Mouse (Mus musculus): ENCODE measurements around the gene Lmbr1l. TPM values are rescaled to one million over a fixed set of nuclear protein-coding genes. Genes with fewer than 3 reads are reported as not detected.
A peak's percentile ranks its signal among the peaks of the same experiment; 100 is the strongest.

Lmbr1l gene
- total and polyA plus RNA-seq, 3 experiments, result 23.4 to 30.4 (median 27.9) TPM

- TF ChIP-seq MAZ (IDR thresholded peaks at IDR 0.05; ENCODE audit: low read depth, low read length) (no peak), BHLHE40 (IDR thresholded peaks at IDR 0.05; ENCODE audit: low read depth, low read length) (peak; percentile 24; the same call in 1 of the 2 replicates), MYC (IDR thresholded peaks at IDR 0.05; ENCODE audit: low read depth, low read length) (0 out of 2 replicates have a peak, but pooled peaks have one; percentile 15)
- Histone ChIP-seq H3K27ac (ENCODE audit: insufficient read depth, low read depth) (0 out of 2 replicates have a peak overlapping the region, but pooled peaks have one; percentile 82), H3K4me2 (ENCODE audit: insufficient read depth, low read depth, poor library complexity, severe bottlenecking) (peak overlapping the region; percentile 48), H3K4me1 (ENCODE audit: control insufficient read depth in 1 of 2, insufficient read depth in 2 of 2) (peaks cover 5 to 25% of the 10 kb centered on the region in 2 experiments), H3K36me3 (replicated peaks in 1 of 2; ENCODE audit: control insufficient read depth in 1 of 2, insufficient read depth in 1 of 2, low read length in 1 of 2) (peaks cover 14 to 32% of the 10 kb centered on the region in 2 experiments), H3K4me3 (replicated peaks in 1 of 3; ENCODE audit: low read depth in 2 of 3, low read length in 2 of 3, poor library complexity in 1 of 3) (peak overlapping the region; percentile 77 to 92 (median 86)), H3K27me3 (replicated peaks) (no peaks in the 10 kb centered on the region), H3K79me2 (replicated peaks; ENCODE audit: control insufficient read depth, extremely low read depth, insufficient read depth, poor library complexity, severe bottlenecking) (peaks cover 12% of the 10 kb centered on the region; the same call in 1 of the 2 replicates), H3K9ac (ENCODE audit: insufficient read depth, low read depth) (peak overlapping the region; percentile 79), H3K9me3 (replicated peaks; ENCODE audit: low read length) (no peaks in the 10 kb centered on the region)
- dilution Hi-C loops (cut with MboI; ENCODE audit: extremely low pct_ligation_motif_present, extremely low pct_unique_long_range_greater_than_20kb, low sequenced_read_pairs) (no loop called here), in situ Hi-C loops (cut with MboI; ENCODE audit: low pct_ligation_motif_present, low pct_unique_long_range_greater_than_20kb, low sequenced_read_pairs) (loop anchor here (5.0 kb wide), 1 partner anchor 1500 kb away; no protein-coding TSS in a partner anchor)
- peak; percentile 51 for DNase-seq (ENCODE audit: extremely low read depth)
These were observed 940 bp downstream of the Lmbr1l start for GRCm38 (mm10) chr15:98917091-98917490.

- no peak overlapping the region for H3K4me3 ChIP-seq (replicated peaks in 1 of 3; ENCODE audit: low read depth in 2 of 3, low read length in 2 of 3, poor library complexity in 1 of 3)
- no peak for DNase-seq (ENCODE audit: extremely low read depth)
- no peaks in the 10 kb centered on the region for H3K27me3 ChIP-seq (replicated peaks)
- H3K36me3 ChIP-seq (replicated peaks in 1 of 2; ENCODE audit: control insufficient read depth in 1 of 2, insufficient read depth in 1 of 2, low read length in 1 of 2), result peaks cover 24 to 43% of the 10 kb centered on the region in 2 experiments
- H3K4me2 ChIP-seq (ENCODE audit: insufficient read depth, low read depth, poor library complexity, severe bottlenecking), result no peak overlapping the region
- no peaks in the 10 kb centered on the region for H3K9me3 ChIP-seq (replicated peaks; ENCODE audit: low read length)
- peaks cover 12% of the 10 kb centered on the region; the same call in 1 of the 2 replicates for H3K79me2 ChIP-seq (replicated peaks; ENCODE audit: control insufficient read depth, extremely low read depth, insufficient read depth, poor library complexity, severe bottlenecking)
- dilution Hi-C loops (cut with MboI; ENCODE audit: extremely low pct_ligation_motif_present, extremely low pct_unique_long_range_greater_than_20kb, low sequenced_read_pairs), result no loop called here
- H3K4me1 ChIP-seq (ENCODE audit: control insufficient read depth in 1 of 2, insufficient read depth in 2 of 2), result peaks cover 5 to 25% of the 10 kb centered on the region in 2 experiments
- in situ Hi-C loops (cut with MboI; ENCODE audit: low pct_ligation_motif_present, low pct_unique_long_range_greater_than_20kb, low sequenced_read_pairs), result loop anchor here (5.0 kb wide), 1 partner anchor 1499 kb away; no protein-coding TSS in a partner anchor
- TF ChIP-seq ZKSCAN1 (IDR thresholded peaks at IDR 0.05; ENCODE audit: borderline replicate concordance, low read depth, low read length), result no peak
- no peak for TF ChIP-seq MXI1 (IDR thresholded peaks at IDR 0.05; ENCODE audit: low read depth, low read length)
- TF ChIP-seq JUND (conservative IDR thresholded peaks at IDR 0.05; ENCODE audit: low read depth, low read length), result no peak
- no peak for TF ChIP-seq MYC (IDR thresholded peaks at IDR 0.05; ENCODE audit: low read depth, low read length)
- no peak for TF ChIP-seq RCOR1 (conservative IDR thresholded peaks at IDR 0.05; ENCODE audit: low read depth, low read length)
- no peak for TF ChIP-seq JUN (IDR thresholded peaks at IDR 0.05; ENCODE audit: insufficient read depth, low read depth, low read length)
- no peak for TF ChIP-seq MAX (IDR thresholded peaks at IDR 0.05; ENCODE audit: low read length)
- no peak for TF ChIP-seq TBP (conservative IDR thresholded peaks at IDR 0.05; ENCODE audit: low read depth, low read length)
- no peak for TF ChIP-seq SIN3A (IDR thresholded peaks at IDR 0.05; ENCODE audit: low read length)
- TF ChIP-seq CTCF (conservative IDR thresholded peaks at IDR 0.05 in 1 of 2, IDR thresholded peaks at IDR 0.05 in 1 of 2; ENCODE audit: low read depth in 2 of 2, low read length in 2 of 2), result no peak
- no peak overlapping the region for H3K9ac ChIP-seq (ENCODE audit: insufficient read depth, low read depth)
- no peak overlapping the region for H3K27ac ChIP-seq (ENCODE audit: insufficient read depth, low read depth)
These were observed 2.0 kb downstream of the Lmbr1l start for GRCm38 (mm10) chr15:98916016-98916415.

GRCm38 (mm10) chr15:98914903-98915302 is 3.1 kb downstream of the Lmbr1l start:
- dilution Hi-C loops (cut with MboI; ENCODE audit: extremely low pct_ligation_motif_present, extremely low pct_unique_long_range_greater_than_20kb, low sequenced_read_pairs), result no loop called here
- in situ Hi-C loops (cut with MboI; ENCODE audit: low pct_ligation_motif_present, low pct_unique_long_range_greater_than_20kb, low sequenced_read_pairs), result loop anchor here (5.0 kb wide), 1 partner anchor 1498 kb away; no protein-coding TSS in a partner anchor
- Histone ChIP-seq H3K4me3 (replicated peaks in 1 of 3; ENCODE audit: low read depth in 2 of 3, low read length in 2 of 3, poor library complexity in 1 of 3) (no peak overlapping the region), H3K27ac (ENCODE audit: insufficient read depth, low read depth) (no peak overlapping the region), H3K4me2 (ENCODE audit: insufficient read depth, low read depth, poor library complexity, severe bottlenecking) (no peak overlapping the region), H3K27me3 (replicated peaks) (no peaks in the 10 kb centered on the region), H3K36me3 (replicated peaks in 1 of 2; ENCODE audit: control insufficient read depth in 1 of 2, insufficient read depth in 1 of 2, low read length in 1 of 2) (peaks cover 28 to 48% of the 10 kb centered on the region in 2 experiments), H3K9me3 (replicated peaks; ENCODE audit: low read length) (no peaks in the 10 kb centered on the region), H3K79me2 (replicated peaks; ENCODE audit: control insufficient read depth, extremely low read depth, insufficient read depth, poor library complexity, severe bottlenecking) (peaks cover 12% of the 10 kb centered on the region; the same call in 1 of the 2 replicates), H3K4me1 (ENCODE audit: control insufficient read depth in 1 of 2, insufficient read depth in 2 of 2) (peaks cover 5 to 25% of the 10 kb centered on the region in 2 experiments), H3K9ac (ENCODE audit: insufficient read depth, low read depth) (no peak overlapping the region)
- TF ChIP-seq TBP (conservative IDR thresholded peaks at IDR 0.05; ENCODE audit: low read depth, low read length), result no peak
- no peak for DNase-seq (ENCODE audit: extremely low read depth)

Measured in CH12.LX (cell line).